ENCODE assay signal across 13 mouse cellular contexts in genomic region chr7:92396783-92397182, GRCm38 (mm10).
"Had no signal": no experiment of that assay in that cellular context is flagged by ENCODE, and none has a peak within 500 bp of the region (broad histone marks: within the 10 kb centered on the region; RNA-seq: fewer than 3 reads in every experiment).

No protein-coding gene starts in this region.

- H3K4me2 ChIP-seq: limb, embryonic 13.5 days; liver, embryonic 11.5 days; liver, embryonic 15.5 days; neural tube, embryonic 12.5 days had no signal

- H3K27me3 ChIP-seq: limb, embryonic 13.5 days; liver, embryonic 15.5 days; neural tube, embryonic 12.5 days had no signal

- H3K36me3 ChIP-seq: limb, embryonic 13.5 days; liver, embryonic 15.5 days; neural tube, embryonic 12.5 days had no signal

- H3K27ac ChIP-seq: kidney, postnatal 0 days; limb, embryonic 13.5 days; liver, embryonic 15.5 days; neural tube, embryonic 12.5 days had no signal

- H3K4me1 ChIP-seq: liver, embryonic 15.5 days had no signal

- ATAC-seq: lung, postnatal 0 days had no signal

- H3K9ac ChIP-seq: limb, embryonic 13.5 days; liver, embryonic 15.5 days; neural tube, embryonic 12.5 days had no signal

- H3K4me3 ChIP-seq: limb, embryonic 13.5 days; liver, embryonic 15.5 days; neural tube, embryonic 12.5 days had no signal

- DNase-seq: kidney, postnatal 36 days; lung, adult 2 months; lung, postnatal 36 days; midbrain, embryonic 14.5 days; right cerebral cortex, adult 18-20 months; right cerebral cortex, postnatal 25 days; thymus, postnatal 4 days had no signal

- H3K9me3 ChIP-seq: limb, embryonic 13.5 days; liver, embryonic 15.5 days; neural tube, embryonic 12.5 days had no signal
